Mouse (Mus musculus) stomach, postnatal 0 days (tissue): ENCODE measurements around the gene March2.

Experiments used
- CTCF ChIP-seq: IDR thresholded peaks from 2 replicates; pipeline ENCODE4 v1.5.1; 2016; ENCODE audit warnings: antibody characterized with exemption, low read depth, mild to moderate bottlenecking, moderate library complexity
- EP300 ChIP-seq: optimal IDR thresholded peaks from 2 replicates; pipeline ENCODE3; 2016; ENCODE audit warnings: antibody characterized with exemption

DNA sequence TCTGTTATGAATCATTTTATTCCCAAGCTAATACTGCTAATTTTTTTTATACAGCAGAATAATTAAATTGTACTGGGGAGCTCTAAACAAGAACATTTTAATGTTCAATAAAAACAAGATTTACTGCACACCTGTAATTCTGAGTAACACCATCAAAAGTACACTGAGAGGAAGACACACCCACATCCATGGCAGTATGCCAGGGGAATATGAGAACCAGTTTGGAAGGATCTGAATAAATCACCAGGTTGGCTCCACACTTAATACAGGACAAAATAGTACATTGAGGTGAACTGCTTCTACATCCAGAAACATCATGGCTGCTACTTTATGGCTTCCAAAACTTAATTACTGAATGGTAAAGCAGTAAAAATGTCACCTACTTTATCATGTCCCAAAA is 43.0 kb downstream of the March2 start:
- TF ChIP-seq CTCF (no peak), EP300 (no peak)
